Mouse (Mus musculus) ES-CJ7 (cell line): ENCODE measurements at regions not wholly inside any gene's neighbourhood (a gene's known extent, or its start where the extent isn't known, plus 50 kb on each side); places are given as distances from the start of the nearest gene placed in this dataset.

Experiments
- DNase-seq: peaks from one replicate; pipeline ENCODE4 v3.0.0; 2011; ENCODE audit warnings: low read depth, low spot score

DNA sequence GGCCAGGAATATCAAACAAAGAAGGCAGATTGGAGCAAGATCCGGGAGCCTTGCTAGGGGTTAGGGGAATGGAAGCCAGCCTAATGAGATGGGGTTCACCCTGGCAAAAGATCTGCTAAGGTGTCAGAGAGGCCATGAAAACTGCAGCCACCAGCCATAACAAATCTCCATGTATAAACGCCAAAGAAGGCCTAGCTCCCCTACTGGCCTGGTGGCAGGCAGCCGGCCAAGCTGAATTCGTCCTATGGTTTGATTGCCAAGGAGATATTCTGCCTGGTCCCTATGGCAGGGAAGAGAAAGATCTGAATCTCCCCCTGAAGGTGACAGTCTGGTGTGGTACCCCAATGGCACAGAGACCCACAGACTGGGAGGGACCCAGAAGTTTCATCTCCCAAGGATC lies 104.8 kb upstream of the E030018B13Rik start:
- DNase-seq: no peak

DNA sequence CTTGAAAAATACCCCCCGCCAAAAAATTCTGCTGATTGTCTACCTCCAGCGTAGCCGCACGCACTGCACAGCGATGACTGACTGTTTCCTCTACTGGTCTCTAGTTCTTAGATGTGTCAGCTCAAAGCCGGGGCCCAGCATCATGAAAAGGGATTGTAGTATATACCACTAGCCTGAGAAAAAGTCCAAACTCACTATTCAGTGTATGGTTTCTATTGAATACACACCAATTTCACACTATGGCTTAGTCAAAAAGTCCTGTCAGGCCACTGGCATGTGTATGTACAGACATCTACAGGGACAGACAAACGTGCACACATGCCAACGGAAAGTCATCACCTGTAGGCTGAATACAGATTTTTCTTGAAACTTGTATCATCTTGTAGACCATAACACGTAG lies 101.1 kb upstream of the E030018B13Rik start:
- DNase-seq: no peak

DNA sequence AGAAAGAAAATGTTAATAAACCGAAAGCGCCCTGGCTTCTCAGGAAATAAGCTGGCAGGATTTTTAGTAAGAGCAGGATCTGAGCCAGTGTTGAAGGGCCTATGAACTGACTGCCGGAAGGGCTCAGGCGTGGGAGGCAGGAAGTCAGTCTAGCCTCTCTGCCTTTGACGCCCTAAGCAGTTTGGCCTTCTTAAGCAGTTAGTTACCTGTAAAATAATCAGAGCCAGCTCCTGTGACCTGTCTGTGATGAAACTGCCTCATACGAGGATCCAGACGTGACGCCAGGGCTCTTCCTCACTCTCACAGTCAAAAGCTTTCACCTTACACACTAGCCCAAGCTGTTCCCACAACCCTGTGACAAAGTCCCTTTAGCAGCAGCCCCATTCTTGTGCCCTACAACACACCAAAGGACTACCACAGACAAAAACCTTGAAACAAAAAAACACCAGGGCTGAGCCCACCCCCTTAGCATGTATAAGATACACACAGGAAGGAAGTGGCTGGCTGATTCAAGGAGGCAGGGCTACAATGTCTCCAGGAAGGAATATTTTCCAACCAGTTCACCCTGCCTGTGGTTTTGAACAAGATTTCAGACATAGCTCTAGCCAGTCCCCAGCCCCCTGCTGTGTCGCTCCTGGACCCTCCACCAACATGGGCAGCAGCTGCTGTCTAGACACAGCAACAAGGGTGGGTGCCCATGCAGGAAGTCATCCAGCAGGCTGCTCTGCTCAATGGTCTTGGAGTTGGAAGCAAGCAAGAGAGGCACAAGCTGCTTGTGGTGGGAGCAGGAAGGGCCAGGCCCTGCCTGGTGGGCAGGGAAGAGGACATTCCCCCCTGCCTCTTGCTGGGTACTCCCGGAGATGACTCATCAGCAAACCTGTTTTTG lies 100.4 kb upstream of the E030018B13Rik start:
- no peak for DNase-seq

DNA sequence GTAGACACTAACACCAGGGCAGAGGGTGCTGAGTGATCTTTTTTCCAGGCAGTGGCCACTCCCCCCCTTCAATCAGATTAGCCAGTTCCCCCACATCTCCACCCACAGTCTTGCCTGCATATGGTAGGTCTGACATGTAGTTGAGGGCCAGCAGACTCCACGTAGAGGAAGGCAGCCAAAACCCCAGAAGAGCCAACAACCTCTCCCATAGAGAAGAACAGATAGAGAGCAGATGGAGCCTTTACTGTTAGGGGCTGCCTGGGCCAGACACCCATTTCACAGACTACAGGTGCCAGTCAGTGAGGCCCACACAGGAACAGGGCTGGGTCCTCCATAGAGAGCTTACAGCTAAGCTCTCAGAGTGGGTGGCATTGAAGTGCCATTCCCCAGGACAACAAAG lies 99.2 kb upstream of the E030018B13Rik start:
- no peak for DNase-seq

DNA sequence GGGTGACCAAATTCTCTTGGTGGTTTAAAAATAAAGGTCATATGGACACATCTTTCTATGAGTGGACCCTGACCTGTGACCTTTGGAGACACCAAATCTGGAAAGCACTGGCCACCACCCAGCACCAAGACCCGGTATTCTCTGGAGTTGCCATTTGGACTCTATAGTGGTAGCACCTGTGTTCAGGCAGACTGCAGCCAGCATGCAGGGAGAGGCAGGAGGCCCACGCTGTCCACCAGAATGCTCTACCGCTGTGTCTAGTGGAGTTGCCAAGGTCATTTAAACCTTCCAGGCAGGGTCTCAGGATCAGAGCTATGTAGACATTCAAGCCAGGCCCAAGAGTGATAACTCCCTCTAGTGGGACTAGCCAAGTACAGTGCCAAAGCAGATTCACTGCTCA lies 98.6 kb upstream of the E030018B13Rik start:
- peak; percentile 34 for DNase-seq

DNA sequence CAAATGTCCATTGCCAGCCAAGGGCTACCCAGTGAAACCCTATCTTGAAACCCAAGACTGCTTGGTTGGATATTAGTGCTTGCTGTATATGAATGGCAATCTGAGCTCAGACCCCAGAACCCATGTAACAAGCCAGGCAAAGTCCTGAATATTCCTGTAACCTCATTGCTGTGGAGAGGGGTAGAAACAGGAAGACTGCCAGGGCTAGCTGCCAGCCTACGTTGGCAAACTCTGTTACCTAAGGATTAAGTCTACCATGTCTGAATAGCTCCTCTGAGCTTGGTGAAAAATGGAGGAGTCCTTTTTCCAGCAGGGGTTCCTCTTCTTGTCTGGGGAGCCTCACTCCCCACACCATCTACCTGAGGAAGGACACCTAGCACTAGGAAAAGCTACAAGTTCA lies 96.4 kb upstream of the E030018B13Rik start:
- DNase-seq: no peak

DNA sequence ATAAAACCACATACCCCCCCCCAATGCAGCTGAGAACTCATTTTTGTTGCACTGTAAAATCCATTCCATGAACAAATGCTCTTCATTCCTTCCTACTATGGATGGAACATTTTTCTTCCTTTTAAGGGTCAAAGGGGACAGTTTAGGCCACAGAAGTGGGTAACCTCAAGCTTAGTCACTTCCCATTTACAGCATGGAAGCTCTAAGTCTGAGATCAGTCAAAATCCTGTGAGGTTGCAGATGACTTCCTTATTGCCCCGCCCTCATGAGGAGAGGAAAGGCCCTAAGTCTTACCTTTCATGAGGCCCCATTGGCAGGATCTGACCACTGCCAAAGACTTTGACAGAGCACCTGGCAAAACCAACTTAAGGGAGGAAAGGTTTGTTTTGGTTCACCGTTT lies 94.7 kb upstream of the E030018B13Rik start:
- no peak for DNase-seq

DNA sequence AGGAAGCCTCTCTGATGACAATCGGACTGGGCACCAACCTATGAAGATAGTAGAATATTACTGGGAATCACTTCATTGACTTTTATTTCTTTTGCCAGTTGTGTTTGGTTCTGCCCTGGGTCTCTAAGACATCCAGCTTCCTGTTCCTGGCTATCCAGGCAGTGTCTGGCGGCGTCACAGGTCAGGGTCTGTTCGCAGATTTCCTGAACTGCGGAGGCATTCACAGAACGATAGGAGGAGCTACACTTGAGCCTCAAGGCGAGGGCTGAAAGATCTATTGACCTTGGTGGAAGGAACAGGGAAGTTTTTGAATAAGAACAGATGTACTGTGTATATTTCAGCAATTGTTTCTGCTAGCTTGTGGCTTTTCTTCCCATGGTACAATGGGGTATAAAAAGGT lies 92.6 kb upstream of the E030018B13Rik start:
- peak; percentile 77 for DNase-seq

DNA sequence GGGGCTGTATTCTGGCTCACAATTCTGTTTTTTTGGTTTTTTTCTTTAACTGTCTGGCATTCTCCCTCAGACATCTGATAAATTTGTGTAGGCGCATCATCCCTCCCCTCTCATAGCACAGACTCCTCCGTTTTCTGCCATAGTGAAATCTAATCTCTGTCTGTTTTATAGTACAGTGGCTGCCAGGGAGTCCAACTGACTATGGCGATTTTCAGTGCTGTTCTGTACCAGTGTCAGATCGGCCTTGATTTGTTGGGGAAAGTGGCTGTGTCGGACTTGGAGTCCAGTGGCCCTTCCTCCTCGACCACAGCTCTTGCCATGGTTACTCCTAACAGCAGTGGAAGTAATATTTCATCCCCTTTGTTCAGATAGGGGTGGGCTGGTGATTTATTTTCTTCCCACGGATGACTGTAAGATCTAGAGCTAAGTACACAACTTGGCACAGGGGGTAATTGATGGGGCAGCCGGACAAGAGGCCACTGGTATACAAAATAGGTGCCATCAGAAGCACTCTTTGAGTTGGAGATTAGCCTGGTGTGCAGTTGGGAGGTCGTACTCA lies 87.2 kb upstream of the E030018B13Rik start:
- no peak for DNase-seq

DNA sequence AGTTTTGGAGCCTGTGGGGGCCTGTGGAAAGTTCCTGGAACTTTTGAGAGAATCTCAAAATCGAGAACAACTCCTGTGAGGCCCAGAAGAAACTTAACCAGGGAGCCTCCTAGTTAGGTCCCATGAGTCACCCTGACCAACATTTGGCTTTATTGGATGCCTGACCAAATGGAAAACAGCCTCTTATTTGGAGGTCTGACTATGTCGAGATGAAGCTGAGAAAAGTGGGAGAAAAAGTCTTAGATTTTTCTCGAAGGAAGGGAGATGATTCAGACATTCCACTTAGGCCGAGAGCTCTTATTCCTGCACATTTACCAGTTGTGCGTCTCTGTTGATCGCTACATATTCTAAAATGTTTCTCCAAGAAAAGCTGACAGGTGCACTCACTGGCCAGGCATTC lies 83.0 kb upstream of the E030018B13Rik start:
- no peak for DNase-seq

DNA sequence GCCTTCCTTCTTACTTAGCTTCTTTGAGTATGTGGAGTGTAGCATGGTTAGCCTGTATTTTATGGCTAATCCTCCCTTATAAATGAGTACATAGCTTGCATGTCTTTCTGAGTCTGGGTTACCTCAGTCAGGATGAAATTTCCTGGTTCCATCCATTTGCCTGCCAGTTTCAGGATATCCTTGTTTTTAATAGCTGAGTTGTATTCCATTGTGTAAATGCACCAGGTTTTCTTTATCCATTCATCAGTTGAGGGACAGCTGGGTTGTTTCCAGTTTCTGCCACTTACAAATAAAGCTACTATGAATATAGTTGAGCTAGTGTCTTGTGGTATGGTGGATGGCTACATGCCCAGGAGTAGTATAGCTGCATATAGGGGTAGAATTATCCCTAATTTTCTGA lies 80.7 kb upstream of the E030018B13Rik start:
- DNase-seq: no peak
